Mouse (Mus musculus): ENCODE data around the gene Nt5c2. TPM values are rescaled to one million over a fixed set of nuclear protein-coding genes. Genes with fewer than 3 reads are reported as not detected.

The Nt5c2 gene
- polyA plus RNA-seq, 1 experiment from 2014 or later, result 81.5 TPM

DNA sequence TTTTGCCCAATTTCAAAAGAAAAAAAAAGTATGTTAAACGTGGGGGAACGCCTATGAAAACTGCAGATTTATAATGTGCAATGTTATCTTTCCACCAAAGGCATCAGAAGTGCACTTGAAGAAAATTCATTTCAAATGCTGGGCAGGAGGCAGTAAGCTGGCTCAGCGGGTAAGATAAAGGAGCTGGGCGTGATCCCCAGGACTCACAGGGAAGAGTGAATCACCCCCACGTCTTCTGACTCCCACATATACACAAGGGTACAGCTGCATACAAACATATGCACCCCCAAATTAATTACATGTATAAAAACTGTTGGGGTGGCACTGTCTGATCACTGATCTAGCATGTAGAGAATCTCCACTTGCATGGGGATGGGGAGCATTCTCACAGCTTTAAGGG, 82.3 kb downstream of the Nt5c2 start:
- no peak for ATAC-seq (ENCODE audit: low FRiP score, low read depth)
- Histone ChIP-seq H3K9me3 (no peaks in the 10 kb centered on the region), H3K27ac (no peak overlapping the region), H3K4me2 (replicated peaks) (no peak overlapping the region), H3K9ac (no peak overlapping the region), H3K4me1 (no peaks in the 10 kb centered on the region), H3K4me3 (no peak overlapping the region), H3K36me3 (no peaks in the 10 kb centered on the region), H3K27me3 (replicated peaks) (no peaks in the 10 kb centered on the region)
- 90% methylated on average over 5 of the region's 5 CpGs for WGBS

DNA sequence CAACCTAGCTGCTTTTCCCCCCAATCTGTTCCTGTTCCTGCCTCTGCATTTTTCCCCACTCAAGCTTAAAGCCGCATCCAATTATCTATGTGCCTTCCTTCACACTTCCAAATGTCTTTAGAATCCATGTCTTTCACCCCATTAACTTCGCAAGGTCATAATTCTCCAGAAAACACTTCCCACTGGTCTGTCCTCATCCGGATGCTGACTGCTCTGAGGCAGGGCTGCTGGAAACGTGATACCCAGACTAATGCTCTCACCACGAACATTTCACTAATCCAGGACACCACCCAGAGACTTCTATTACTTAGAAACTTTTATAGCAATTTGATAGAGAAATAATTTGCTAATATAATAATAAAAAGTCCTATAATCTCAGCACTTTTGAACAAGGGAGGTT, 84.9 kb downstream of the Nt5c2 start:
- H3K27me3 ChIP-seq (replicated peaks), result no peaks in the 10 kb centered on the region
- no peak for ATAC-seq (ENCODE audit: low FRiP score, low read depth)

DNA sequence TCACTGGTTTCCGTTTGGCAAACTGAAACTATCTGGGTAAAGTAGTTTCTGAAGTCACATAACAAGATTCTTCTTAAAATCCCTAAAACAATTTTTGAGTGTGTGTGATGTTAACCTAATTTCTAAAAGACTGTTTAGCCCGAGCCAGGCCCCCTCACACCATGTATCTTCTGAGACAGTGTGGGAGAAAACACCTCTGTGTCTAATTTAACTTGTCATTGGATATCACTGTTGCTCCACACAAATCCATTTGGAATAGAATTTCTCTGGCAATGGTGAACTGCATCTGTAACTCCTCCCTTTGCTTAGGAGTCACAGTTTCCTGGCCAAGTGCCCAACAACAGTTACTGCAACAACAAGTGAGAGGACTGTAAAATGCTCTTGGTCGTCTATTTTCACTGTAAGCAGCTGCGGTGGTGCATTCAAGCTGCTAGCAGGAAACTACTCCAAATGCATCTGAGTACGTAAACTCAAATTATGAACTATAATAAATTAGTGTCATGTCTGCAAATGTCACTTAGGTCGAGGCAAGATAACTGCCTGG, 85.8 kb downstream of the Nt5c2 start:
- Histone ChIP-seq H3K9me3 (no peaks in the 10 kb centered on the region), H3K4me1 (no peaks in the 10 kb centered on the region), H3K9ac (no peak overlapping the region), H3K27me3 (replicated peaks) (no peaks in the 10 kb centered on the region), H3K27ac (no peak overlapping the region), H3K36me3 (no peaks in the 10 kb centered on the region), H3K4me3 (no peak overlapping the region), H3K4me2 (replicated peaks) (no peak overlapping the region)
- 66% methylated on average over 6 of the region's 6 CpGs for WGBS
- no peak for ATAC-seq (ENCODE audit: low FRiP score, low read depth)

More for the DNA sequence above, 84.9 kb downstream of the Nt5c2 start:
- Histone ChIP-seq H3K4me1 (no peaks in the 10 kb centered on the region), H3K4me2 (replicated peaks) (no peak overlapping the region), H3K27ac (no peak overlapping the region), H3K36me3 (no peaks in the 10 kb centered on the region), H3K9me3 (no peaks in the 10 kb centered on the region), H3K9ac (no peak overlapping the region), H3K4me3 (no peak overlapping the region)
- 41% methylated on average over 5 of the region's 5 CpGs for WGBS

DNA sequence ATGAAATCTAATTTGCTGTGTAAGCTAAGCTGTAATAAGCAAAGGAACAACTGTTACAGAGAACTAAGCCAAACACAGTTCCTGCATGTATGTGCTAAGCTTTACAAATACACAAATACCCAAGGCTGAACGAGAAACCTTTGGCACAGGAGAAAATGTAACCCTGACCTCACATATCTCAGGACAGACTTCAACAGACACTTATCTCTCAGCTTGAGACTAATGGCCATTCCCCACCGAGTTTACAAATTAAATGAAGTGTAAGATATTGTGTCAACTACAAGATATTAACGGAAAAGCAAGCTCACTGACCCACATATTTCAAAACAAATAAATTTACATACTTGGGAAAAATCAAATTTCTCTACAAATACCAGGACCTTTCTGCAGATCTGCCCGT, 86.8 kb downstream of the Nt5c2 start:
- no peak overlapping the region for H3K27ac ChIP-seq
- H3K36me3 ChIP-seq, result no peaks in the 10 kb centered on the region; the same call in 1 of the 2 replicates
- ATAC-seq (ENCODE audit: low FRiP score, low read depth), result no peak
- H3K4me3 ChIP-seq, result no peak overlapping the region
- no peak overlapping the region for H3K4me2 ChIP-seq (replicated peaks)
- no peak overlapping the region for H3K9ac ChIP-seq
- no peaks in the 10 kb centered on the region for H3K27me3 ChIP-seq (replicated peaks)
- no peaks in the 10 kb centered on the region for H3K4me1 ChIP-seq
- no peaks in the 10 kb centered on the region for H3K9me3 ChIP-seq
- 65% methylated on average over 4 of the region's 4 CpGs for WGBS

DNA sequence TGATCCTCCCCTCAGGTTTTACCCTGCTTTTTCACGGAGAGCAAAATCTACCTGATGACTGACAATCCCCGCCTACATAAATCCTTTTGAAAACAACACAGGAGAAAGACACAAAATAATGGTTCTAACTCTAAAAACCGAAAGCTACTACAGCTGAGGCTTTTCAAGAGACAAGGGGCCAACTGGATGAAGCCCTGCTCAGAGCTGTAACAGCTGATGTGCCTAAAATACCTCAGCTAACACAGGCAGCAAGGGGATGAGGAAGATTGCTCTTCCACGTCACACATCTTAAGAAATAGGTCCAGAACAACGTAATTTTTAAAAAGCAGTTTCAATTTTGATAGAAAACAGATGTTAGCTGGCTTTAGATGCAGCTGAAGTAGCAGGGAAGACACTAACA, 88.0 kb downstream of the Nt5c2 start:
- Histone ChIP-seq H3K4me2 (replicated peaks) (no peak overlapping the region), H3K27ac (no peak overlapping the region), H3K27me3 (replicated peaks) (no peaks in the 10 kb centered on the region), H3K4me1 (no peaks in the 10 kb centered on the region), H3K9me3 (no peaks in the 10 kb centered on the region), H3K36me3 (no peaks in the 10 kb centered on the region; the same call in 1 of the 2 replicates), H3K4me3 (no peak overlapping the region), H3K9ac (no peak overlapping the region)
- WGBS, result 73% methylated on average over 5 of the region's 5 CpGs
- no peak for ATAC-seq (ENCODE audit: low FRiP score, low read depth)

DNA sequence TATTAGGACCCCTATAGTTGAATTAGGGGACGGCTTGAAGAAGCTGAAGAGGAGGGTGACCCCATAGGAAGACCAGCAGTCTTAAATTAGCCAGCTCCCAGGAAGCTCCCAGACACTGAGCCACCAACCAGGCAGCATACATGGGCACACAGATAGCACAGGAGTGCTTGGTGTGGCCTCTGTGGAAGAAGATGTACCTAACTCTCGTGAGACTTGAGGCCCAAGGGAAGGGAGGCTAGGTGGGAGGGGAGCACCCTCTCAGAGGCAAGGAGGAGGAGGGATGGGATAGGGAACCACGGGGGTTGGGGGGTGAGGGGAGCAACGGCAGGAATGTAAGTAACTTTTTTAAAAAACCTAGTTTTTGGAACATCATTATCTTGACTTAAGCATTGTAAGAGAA, 88.6 kb downstream of the Nt5c2 start:
- Histone ChIP-seq H3K36me3 (no peaks in the 10 kb centered on the region; the same call in 1 of the 2 replicates), H3K9me3 (no peaks in the 10 kb centered on the region), H3K9ac (no peak overlapping the region), H3K27me3 (replicated peaks) (no peaks in the 10 kb centered on the region), H3K27ac (no peak overlapping the region), H3K4me2 (replicated peaks) (no peak overlapping the region), H3K4me3 (no peak overlapping the region), H3K4me1 (no peaks in the 10 kb centered on the region)
- ATAC-seq (ENCODE audit: low FRiP score, low read depth), result no peak
- 63% methylated on average over 4 of the region's 4 CpGs for WGBS

GRCm38 (mm10) chr19:46920571-46920970, 94.4 kb downstream of the Nt5c2 start:
- Histone ChIP-seq H3K27ac (no peak overlapping the region), H3K36me3 (no peaks in the 10 kb centered on the region; the same call in 1 of the 2 replicates), H3K4me2 (replicated peaks) (no peak overlapping the region), H3K9me3 (no peaks in the 10 kb centered on the region), H3K9ac (no peak overlapping the region), H3K27me3 (replicated peaks) (no peaks in the 10 kb centered on the region), H3K4me1 (no peaks in the 10 kb centered on the region), H3K4me3 (no peak overlapping the region)
- WGBS, result 93% methylated on average over 6 of the region's 6 CpGs
- ATAC-seq (ENCODE audit: low FRiP score, low read depth), result no peak

DNA sequence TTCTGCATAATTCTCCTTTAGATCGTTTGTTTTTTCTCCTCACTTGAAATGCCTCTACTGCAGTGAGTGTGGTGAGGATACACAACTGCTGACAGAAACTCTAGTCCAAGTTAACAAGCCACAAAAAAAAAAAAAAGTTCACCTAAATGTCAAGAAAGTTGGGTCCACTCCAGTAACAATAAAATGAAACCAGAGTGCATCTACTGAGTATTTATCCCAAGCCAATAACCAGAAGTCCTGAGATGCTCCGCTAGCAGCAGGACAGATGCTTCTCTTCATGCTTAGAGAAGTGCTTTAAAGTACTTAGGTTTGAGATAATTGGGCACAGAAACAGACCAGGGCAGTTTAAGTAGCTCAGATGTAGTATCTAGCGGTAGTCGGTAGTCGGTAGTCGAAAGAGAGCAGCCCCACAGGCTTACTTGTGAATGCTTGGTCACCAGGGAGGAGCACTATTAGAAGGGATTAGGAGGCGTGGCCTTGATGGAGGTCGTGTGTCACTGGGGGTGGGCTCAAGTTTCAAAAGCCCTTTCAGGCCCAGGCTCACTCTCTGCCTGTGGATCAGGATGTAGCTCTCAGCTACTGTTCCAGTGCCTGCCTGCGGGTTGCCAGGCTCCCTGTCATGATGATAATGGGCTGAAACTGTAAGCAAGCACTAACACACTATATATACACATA, 99.4 kb downstream of the Nt5c2 start:
- ATAC-seq (ENCODE audit: low FRiP score, low read depth), result no peak
- no peak overlapping the region for H3K9ac ChIP-seq
- no peaks in the 10 kb centered on the region for H3K9me3 ChIP-seq
- no peaks in the 10 kb centered on the region for H3K4me1 ChIP-seq
- H3K4me2 ChIP-seq (replicated peaks), result no peak overlapping the region
- no peak overlapping the region for H3K27ac ChIP-seq
- 81% methylated on average over 9 of the region's 9 CpGs for WGBS
- no peak overlapping the region for H3K4me3 ChIP-seq
- no peaks in the 10 kb centered on the region for H3K36me3 ChIP-seq
- no peaks in the 10 kb centered on the region for H3K27me3 ChIP-seq (replicated peaks)

DNA sequence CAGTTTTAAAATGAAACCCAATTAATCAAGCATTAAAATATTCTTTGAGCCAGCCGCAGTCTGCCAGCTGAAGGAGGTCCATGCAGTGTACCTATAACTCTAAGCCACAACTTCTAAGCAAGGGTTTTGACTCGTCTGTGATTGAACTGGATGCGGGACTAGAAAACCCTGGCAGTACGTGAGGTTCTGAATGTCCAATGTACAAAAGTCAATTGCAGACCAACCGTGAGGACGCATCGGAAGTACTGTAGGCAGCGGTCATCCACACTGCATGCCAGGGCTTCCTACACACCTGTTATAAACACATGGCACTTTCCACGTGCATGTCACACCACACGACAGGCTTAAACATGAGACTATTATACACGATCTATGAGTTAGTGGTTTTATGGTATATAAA, 101.3 kb downstream of the Nt5c2 start:
- no peaks in the 10 kb centered on the region for H3K27me3 ChIP-seq (replicated peaks)
- H3K27ac ChIP-seq, result no peak overlapping the region
- H3K4me1 ChIP-seq, result no peaks in the 10 kb centered on the region
- H3K4me2 ChIP-seq (replicated peaks), result no peak overlapping the region
- no peak overlapping the region for H3K9ac ChIP-seq
- H3K4me3 ChIP-seq, result no peak overlapping the region
- no peaks in the 10 kb centered on the region for H3K9me3 ChIP-seq
- H3K36me3 ChIP-seq, result no peaks in the 10 kb centered on the region
- 94% methylated on average over 11 of the region's 11 CpGs for WGBS
- no peak for ATAC-seq (ENCODE audit: low FRiP score, low read depth)

DNA sequence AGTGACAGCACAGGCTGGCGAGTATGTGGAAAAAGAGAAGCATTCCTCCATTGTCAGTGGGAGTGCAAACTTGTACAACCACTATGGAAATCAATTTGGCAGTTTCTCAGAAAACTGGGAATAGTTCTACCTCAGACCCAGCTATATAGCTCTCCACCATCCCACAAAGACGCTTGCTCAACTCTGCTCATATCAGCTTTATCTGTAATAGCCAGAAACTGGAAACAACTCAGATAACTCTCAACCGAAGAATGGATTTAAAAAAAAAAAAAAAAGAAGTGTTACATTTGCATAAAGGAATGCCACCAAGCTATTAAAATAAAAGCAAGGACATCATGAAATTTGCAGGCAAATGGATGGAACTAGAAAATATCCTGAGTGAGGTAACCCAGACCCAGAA, 103.5 kb downstream of the Nt5c2 start:
- no peak overlapping the region for H3K4me2 ChIP-seq (replicated peaks)
- no peak overlapping the region for H3K27ac ChIP-seq
- no peak for ATAC-seq (ENCODE audit: low FRiP score, low read depth)
- H3K4me3 ChIP-seq, result no peak overlapping the region
- no peaks in the 10 kb centered on the region for H3K9me3 ChIP-seq
- no peaks in the 10 kb centered on the region for H3K4me1 ChIP-seq
- no peak overlapping the region for H3K9ac ChIP-seq
- no peaks in the 10 kb centered on the region for H3K27me3 ChIP-seq (replicated peaks)
- WGBS, result 91% methylated on average over 3 of the region's 3 CpGs
- H3K36me3 ChIP-seq, result no peaks in the 10 kb centered on the region

DNA sequence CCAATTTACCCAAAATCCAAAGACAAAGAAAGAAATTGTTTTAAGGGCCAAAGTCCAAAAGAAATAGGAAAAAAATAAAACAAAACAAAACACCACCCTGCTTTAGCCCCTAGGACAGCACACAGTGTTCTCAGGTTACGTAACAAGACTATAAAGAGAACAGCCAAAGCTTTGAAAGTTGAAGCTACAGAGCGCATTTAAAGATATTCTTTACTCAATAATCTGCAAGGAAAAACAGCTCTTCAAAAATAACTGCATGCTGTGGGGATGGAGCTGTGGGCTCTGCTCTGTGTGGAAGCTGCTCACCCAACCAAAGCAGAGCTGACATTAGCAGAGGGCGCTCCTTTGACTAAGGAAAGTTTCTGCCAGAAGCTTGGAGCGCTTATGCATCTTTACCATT, 106.0 kb downstream of the Nt5c2 start:
- no peak overlapping the region for H3K4me2 ChIP-seq (replicated peaks)
- H3K36me3 ChIP-seq, result no peaks in the 10 kb centered on the region
- H3K9me3 ChIP-seq, result no peaks in the 10 kb centered on the region
- H3K9ac ChIP-seq, result no peak overlapping the region
- WGBS, result 68% methylated on average over 4 of the region's 4 CpGs
- no peak overlapping the region for H3K27ac ChIP-seq
- H3K4me1 ChIP-seq, result no peaks in the 10 kb centered on the region
- ATAC-seq (ENCODE audit: low FRiP score, low read depth), result no peak
- no peaks in the 10 kb centered on the region for H3K27me3 ChIP-seq (replicated peaks)
- H3K4me3 ChIP-seq, result no peak overlapping the region

DNA sequence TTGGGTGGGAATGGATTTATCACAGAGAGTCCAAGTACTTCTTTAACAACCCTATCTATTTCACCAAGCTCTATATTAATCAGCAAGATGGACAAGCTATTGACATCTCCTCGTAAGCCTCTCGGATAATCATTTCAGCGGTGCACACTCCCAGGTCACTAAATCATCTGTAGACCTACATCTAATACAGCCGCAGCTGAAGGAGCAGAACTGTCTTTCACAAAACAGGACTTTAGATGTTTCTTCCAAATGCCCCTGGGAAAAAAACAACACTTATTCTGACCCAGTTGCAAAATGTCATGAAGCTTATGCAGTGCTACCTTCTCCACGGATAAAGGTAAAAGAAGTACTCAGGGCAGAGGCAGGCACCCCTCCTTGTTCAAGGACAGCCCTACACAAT, 106.7 kb downstream of the Nt5c2 start:
- H3K4me3 ChIP-seq, result no peak overlapping the region

GRCm38 (mm10) chr19:46905971-46906370, 109.0 kb downstream of the Nt5c2 start:
- H3K36me3 ChIP-seq, result no peaks in the 10 kb centered on the region
- no peak for ATAC-seq (ENCODE audit: low FRiP score, low read depth)
- no peaks in the 10 kb centered on the region for H3K9me3 ChIP-seq
- H3K4me2 ChIP-seq (replicated peaks), result no peak overlapping the region
- no peaks in the 10 kb centered on the region for H3K27me3 ChIP-seq (replicated peaks)
- 89% methylated on average over 4 of the region's 4 CpGs for WGBS
- H3K27ac ChIP-seq, result no peak overlapping the region
- no peaks in the 10 kb centered on the region for H3K4me1 ChIP-seq
- H3K4me3 ChIP-seq, result no peak overlapping the region
- no peak overlapping the region for H3K9ac ChIP-seq

More for the DNA sequence above, 106.7 kb downstream of the Nt5c2 start:
- ATAC-seq (ENCODE audit: low FRiP score, low read depth), result no peak
- Histone ChIP-seq H3K27ac (no peak overlapping the region), H3K27me3 (replicated peaks) (no peaks in the 10 kb centered on the region), H3K9me3 (no peaks in the 10 kb centered on the region), H3K9ac (no peak overlapping the region), H3K4me2 (replicated peaks) (no peak overlapping the region), H3K4me1 (no peaks in the 10 kb centered on the region), H3K36me3 (no peaks in the 10 kb centered on the region)
- 82% methylated on average over 5 of the region's 5 CpGs for WGBS

All from neural tube, embryonic 12.5 days (tissue).